Mouse (Mus musculus): ENCODE measurements around the gene Tet3.
A peak's percentile ranks its signal among the peaks of the same experiment; 100 is the strongest.
"Not testable (repeated sequence)": the region's sequence is repeated elsewhere in the genome, so short reads cannot be mapped to it uniquely, and the experiment has no call there.

Gene Tet3

GRCm38 (mm10) chr6:83371350-83371749, 87.5 kb downstream of the Tet3 start:
- no peak for DNase-seq (ENCODE audit: low read depth, low spot score)

- DNase-seq (ENCODE audit: low read depth, low spot score), result peak; percentile 24
Measured at GRCm38 (mm10) chr6:83370316-83370965, 88.4 kb downstream of the Tet3 start.

GRCm38 (mm10) chr6:83363075-83363474, 95.8 kb downstream of the Tet3 start:
- no peak for DNase-seq (ENCODE audit: low read depth, low spot score)

GRCm38 (mm10) chr6:83361523-83362248, 97.2 kb downstream of the Tet3 start:
- DNase-seq (ENCODE audit: low read depth, low spot score), result no peak

- DNase-seq (ENCODE audit: low read depth, low spot score), result no peak
Measured at GRCm38 (mm10) chr6:83357436-83357835, 101.4 kb downstream of the Tet3 start.

GRCm38 (mm10) chr6:83356569-83357138, 102.2 kb downstream of the Tet3 start:
- peak; percentile 71 for DNase-seq (ENCODE audit: low read depth, low spot score)

- no peak for DNase-seq (ENCODE audit: low read depth, low spot score)
Measured at GRCm38 (mm10) chr6:83354856-83355781, 103.8 kb downstream of the Tet3 start.

- DNase-seq (ENCODE audit: low read depth, low spot score), result no peak
Measured at GRCm38 (mm10) chr6:83352666-83353410, 106.0 kb downstream of the Tet3 start.

- no peak for DNase-seq (ENCODE audit: low read depth, low spot score)
Measured at GRCm38 (mm10) chr6:83351490-83352160, 107.3 kb downstream of the Tet3 start.

- DNase-seq (ENCODE audit: low read depth, low spot score), result no peak
Measured at GRCm38 (mm10) chr6:83350851-83351405, 108.0 kb downstream of the Tet3 start.

GRCm38 (mm10) chr6:83350172-83350571, 108.7 kb downstream of the Tet3 start:
- no peak for DNase-seq (ENCODE audit: low read depth, low spot score)

GRCm38 (mm10) chr6:83349274-83349958, 109.5 kb downstream of the Tet3 start:
- peak; percentile 62 for DNase-seq (ENCODE audit: low read depth, low spot score)

GRCm38 (mm10) chr6:83348873-83349272, 110.0 kb downstream of the Tet3 start, which contains the start of gene Bola3:
TSS of gene Bola3 (plus strand) at chr6:83349147.
- DNase-seq (ENCODE audit: low read depth, low spot score), result no peak

GRCm38 (mm10) chr6:83347916-83348315, 111.0 kb downstream of the Tet3 start:
- DNase-seq (ENCODE audit: low read depth, low spot score), result no peak

GRCm38 (mm10) chr6:83345285-83345684, 113.6 kb downstream of the Tet3 start:
- DNase-seq (ENCODE audit: low read depth, low spot score), result not testable (repeated sequence)

- DNase-seq (ENCODE audit: low read depth, low spot score), result no peak
Measured at GRCm38 (mm10) chr6:83342957-83343356, 115.9 kb downstream of the Tet3 start.

GRCm38 (mm10) chr6:83341387-83341786, 117.5 kb downstream of the Tet3 start:
- DNase-seq (ENCODE audit: low read depth, low spot score), result no peak

- DNase-seq (ENCODE audit: low read depth, low spot score), result no peak
Measured at GRCm38 (mm10) chr6:83327591-83328190, 131.2 kb downstream of the Tet3 start.

GRCm38 (mm10) chr6:83326761-83327160, 132.1 kb downstream of the Tet3 start:
- no peak for DNase-seq (ENCODE audit: low read depth, low spot score)

Measured in skeletal muscle tissue, adult 2 months (tissue).